Mouse (Mus musculus): ENCODE results near the gene Ecd.
"Not testable (repeated sequence)": the region's sequence is repeated elsewhere in the genome, so short reads cannot be mapped to it uniquely, and the experiment has no call there.

Ecd gene

DNA sequence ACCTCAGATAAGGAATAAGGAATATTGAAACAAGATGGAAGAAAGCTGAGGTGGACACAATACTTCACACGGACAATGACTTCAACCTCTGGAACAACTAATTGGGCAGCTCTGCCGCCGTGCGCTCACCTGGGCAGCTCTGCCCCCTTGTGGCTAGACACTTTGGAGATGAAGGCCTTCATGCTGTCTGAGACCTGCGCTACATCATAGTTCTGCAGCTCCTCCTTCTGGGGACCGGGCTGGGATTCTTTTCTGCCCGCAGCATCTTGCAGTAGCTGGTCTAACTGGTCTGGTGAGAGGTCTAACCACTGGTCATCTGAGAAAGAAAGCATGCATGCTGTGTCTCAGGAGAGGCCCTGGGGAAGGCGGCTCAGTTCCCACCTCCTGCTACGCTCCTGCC lies 19.4 kb downstream of the Ecd start:
- DNase-seq (ENCODE audit: low spot score in 2 of 2): no peak

DNA sequence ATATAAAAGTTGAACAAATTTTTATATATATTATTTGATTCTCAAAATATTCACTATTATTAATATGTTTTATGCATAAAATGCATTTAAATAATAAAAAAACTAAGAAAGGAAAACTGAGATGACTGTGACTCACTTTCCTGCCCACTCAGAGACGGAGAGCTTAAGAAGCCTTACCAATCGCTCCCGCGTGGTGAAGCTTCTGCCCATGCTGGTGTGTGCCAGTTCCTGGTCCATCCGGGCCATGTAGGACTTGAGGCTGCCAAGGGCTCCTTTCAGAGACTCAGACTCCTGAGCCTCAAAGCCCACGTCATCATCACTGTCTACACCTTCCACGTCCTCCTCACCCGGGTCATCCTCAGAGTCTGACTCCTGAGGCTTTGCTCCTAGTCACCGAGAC lies 23.7 kb downstream of the Ecd start:
- no peak for DNase-seq (ENCODE audit: low spot score in 2 of 2)

DNA sequence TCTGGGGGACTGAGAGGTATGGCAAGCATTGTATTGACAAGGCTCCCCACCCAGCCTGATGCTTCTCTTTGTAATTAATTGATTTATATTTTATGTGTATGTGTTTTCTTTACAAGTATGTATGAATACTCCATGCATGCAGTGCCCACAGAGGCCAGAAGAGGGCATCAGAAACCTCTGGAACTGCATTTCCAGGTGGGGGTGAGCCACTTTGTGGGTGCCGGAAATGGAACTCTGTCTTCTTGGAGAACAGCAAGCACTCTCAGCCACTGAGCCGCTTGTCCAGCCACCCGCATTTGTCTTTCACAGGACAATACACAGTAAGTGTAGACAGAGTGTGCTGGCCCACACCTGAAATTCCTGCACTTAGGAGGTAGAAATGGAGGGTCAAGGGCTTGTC lies 28.5 kb downstream of the Ecd start:
- peak in 1 of 2 experiments; percentile 28 for DNase-seq (ENCODE audit: low spot score in 2 of 2)

DNA sequence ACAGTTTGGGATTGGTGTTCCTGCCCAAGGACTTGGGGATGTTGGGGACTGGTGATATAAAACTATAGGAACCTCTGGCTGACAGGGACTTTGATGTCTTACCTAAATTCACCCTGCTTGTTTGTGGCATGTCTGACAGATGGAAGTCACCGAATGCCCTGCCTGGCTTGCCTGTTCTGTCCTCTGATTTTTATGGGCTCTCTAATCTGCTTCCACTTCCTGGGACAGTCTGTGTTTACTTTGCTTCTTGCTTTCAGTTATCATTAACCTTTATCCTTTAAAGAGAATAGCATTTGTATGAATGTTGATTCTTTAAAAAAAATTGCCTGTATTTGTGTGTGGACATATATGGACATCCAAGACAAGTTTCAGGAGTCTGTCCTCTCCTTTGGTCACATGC lies 32.8 kb downstream of the Ecd start:
- no peak for DNase-seq (ENCODE audit: low spot score in 2 of 2)

DNA sequence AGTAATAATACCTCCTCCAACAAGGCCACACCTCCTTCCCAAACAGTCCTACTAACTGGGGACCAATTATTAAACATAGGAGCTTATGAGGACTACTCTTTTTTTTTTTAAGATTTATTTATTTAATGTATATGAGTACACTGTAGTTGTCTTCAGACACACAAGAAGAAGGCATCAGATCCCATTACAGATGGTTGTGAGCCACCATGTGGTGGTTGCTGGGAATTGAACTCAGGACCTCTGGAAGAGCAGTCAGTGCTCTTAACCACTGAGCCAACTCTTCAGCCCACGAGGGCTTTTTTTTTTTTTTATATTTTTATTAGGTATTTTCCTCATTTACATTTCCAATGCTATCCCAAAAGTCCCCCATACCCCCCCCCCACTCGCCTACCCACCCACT lies 42.8 kb downstream of the Ecd start:
- not testable (repeated sequence) for DNase-seq (ENCODE audit: low spot score in 2 of 2)

DNA sequence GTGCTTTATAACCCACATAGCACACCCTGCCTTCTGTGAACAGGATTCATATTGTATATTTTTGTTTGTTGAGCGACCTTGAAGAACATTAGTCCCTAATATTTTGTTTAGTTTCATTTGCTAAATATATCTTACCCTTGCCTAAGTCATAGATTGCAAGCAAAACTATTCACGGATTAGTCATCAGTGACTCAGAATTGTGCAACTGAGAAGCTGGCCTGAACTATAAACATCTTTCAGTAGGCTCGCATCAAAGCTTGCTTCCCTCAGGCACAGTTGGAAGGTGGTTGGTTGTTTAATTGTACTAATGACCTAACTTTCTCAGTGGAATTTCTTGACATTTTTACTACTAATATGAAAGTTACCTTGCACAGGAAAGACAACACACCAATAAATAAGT lies 49.8 kb downstream of the Ecd start:
- no peak for DNase-seq (ENCODE audit: low spot score in 2 of 2)

DNA sequence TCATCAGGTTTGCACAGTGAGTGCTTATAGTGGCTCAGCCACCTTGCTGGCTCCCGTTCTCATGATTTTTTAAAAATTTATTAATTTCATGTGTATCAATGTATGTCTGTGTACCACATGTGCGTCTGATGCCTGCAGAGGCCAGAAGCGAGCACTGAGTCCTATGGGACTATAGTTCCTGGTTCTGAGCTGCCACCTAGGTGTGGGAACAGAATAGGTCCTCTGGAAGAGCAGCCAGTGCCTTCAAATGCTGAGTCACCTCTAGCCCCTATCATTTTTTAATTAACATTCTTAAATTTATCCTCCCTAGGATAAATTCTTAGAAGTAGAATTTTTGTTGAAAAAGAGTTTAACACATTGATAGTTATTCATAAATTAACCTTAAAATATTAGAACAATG lies 50.3 kb downstream of the Ecd start:
- DNase-seq (ENCODE audit: low spot score in 2 of 2): no peak

DNA sequence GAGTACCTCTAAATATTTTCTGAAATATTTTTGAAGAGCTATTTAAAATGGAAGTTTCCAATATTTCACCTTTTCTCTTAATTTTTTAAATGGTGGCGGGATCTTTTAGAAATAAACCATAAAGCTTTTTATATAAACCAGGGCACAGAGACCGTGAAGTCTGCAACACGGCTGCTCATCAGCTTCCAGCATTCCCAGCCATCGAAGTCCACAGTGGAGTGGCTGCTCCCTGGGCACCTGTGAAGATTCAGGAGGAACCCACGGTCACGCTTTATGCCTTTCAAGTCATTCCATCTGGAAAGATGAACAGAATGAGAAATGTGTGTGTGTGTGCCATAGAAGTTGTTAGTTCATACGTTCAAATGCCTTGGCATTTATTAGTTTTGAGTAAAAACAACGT lies 53.0 kb downstream of the Ecd start:
- no peak for DNase-seq (ENCODE audit: low spot score in 2 of 2)

DNA sequence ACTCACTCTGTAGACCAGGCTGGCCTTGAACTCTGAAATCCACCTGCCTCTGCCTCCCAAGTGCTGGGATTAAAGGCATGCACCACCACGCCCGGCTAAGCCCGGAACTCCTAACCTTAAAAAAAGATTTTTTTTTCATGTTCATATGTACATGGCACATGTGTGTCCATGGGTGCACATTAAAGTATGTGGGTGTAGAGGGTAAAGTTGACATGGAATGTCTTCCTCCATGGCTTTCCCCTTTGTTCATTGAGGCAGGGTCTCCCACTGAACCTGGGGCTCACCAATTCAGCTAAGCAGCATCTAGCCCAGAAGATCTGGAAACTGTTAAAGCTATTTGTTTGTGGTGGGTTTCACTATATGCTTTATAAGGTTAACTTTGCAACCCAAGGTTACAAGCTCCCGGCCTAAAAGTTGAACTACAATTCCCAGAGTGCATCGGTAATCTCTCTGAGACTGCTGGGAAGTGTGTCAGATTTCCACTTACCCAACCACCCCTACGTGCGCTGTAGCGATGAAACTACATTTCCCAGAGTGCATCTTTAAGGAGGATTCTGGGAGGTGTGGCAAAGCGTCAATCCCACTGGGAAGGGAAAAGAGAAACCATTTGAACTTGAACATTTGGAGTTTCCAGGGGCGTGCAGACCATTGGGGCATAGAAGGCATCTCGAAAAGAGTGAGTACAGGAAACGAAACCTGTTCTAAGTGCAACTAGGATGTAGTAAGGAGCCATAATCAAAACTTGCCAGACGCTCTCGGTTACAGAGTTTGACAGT lies 53.6 kb downstream of the Ecd start, which contains the start of gene Nudt13:
Gene Nudt13, plus strand, starts transcription at position 581 of the 776 bp plus-strand sequence.
- DNase-seq (ENCODE audit: low spot score in 2 of 2): peak; percentile 45 to 70

DNA sequence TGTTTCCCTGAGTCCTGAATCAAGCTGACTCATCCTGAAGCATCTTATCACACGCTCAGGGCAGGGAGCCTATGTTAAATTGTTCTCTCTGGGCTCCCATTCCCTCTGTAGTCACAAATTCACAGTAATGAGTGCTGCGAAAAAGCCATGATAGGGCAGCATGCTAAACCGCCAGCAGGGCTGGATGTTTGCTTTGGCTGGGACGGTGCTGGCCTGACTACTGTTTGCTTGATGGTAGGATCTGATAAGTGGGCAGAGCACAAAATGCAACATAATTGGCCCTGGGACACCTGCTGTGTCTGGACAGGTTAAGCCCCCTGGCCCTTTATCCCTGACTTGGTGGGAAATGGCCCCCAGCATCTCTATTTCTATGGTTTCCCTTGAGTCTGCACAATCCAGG lies 56.5 kb downstream of the Ecd start:
- no peak for DNase-seq (ENCODE audit: low spot score in 2 of 2)

Data from cerebellum, postnatal 4 days (tissue).